Mouse (Mus musculus) lung, embryonic 16.5 days (tissue): ENCODE measurements at regions not wholly inside any gene's neighbourhood (a gene's known extent, or its start where the extent isn't known, plus 50 kb on each side); places are given as distances from the start of the nearest gene placed in this dataset.

Experiments used
- ATAC-seq: fragments of 200-750 bp; cut with Nextera tagmentation; 2 replicates; pipeline ENCODE4 v1.8.0; 2017; ENCODE audit warnings: low read depth, mild to moderate bottlenecking, moderate library complexity
- H3K27ac ChIP-seq: fragments of 300-500 bp; sonication (generic); 2 replicates; pipeline ENCODE4 v1.5.1; 2014; ENCODE audit warnings: mild to moderate bottlenecking, control low read depth, low read length
- H3K27me3 ChIP-seq: fragments of 300-500 bp; sonication (generic); 2 replicates; pipeline ENCODE4 v1.6.1; 2014; ENCODE audit warnings: low read depth, low read length, mixed read lengths; ENCODE audit not compliant: control insufficient read depth, insufficient read depth
- H3K36me3 ChIP-seq: fragments of 300-500 bp; sonication (generic); 2 replicates; pipeline ENCODE4 v1.6.1; 2014; ENCODE audit warnings: low read length; ENCODE audit not compliant: control insufficient read depth, insufficient read depth
- H3K4me1 ChIP-seq: fragments of 300-500 bp; sonication (generic); replicated peaks from 2 replicates; pipeline ENCODE4 v1.6.1; 2014; ENCODE audit warnings: low read length, mixed read lengths; ENCODE audit not compliant: control insufficient read depth, insufficient read depth
- H3K4me2 ChIP-seq: fragments of 300-500 bp; sonication (generic); 2 replicates; pipeline ENCODE4 v1.6.1; 2014; ENCODE audit warnings: low read depth, low read length, control low read depth
- H3K4me3 ChIP-seq: fragments of 300-500 bp; sonication (generic); 2 replicates; pipeline ENCODE4 v1.5.1; 2014; ENCODE audit warnings: mild to moderate bottlenecking, low read length, control low read depth
- H3K9ac ChIP-seq: fragments of 300-500 bp; sonication (generic); 2 replicates; pipeline ENCODE4 v1.6.1; 2014; ENCODE audit warnings: low read length, control low read depth
- H3K9me3 ChIP-seq: fragments of 300-500 bp; sonication (generic); 2 replicates; pipeline ENCODE4 v1.6.1; 2016; ENCODE audit warnings: low read length; ENCODE audit not compliant: control insufficient read depth
- WGBS: fragments of 180-500 bp; shearing (Covaris S2); extraction: QIAGEN DNeasy Blood & Tissue Kit; methylation state at CpG from one replicate; pipeline ENCODE4 v1.1.7; 2014; 5-methylcytosine and 5-hydroxymethylcytosine counted together

DNA sequence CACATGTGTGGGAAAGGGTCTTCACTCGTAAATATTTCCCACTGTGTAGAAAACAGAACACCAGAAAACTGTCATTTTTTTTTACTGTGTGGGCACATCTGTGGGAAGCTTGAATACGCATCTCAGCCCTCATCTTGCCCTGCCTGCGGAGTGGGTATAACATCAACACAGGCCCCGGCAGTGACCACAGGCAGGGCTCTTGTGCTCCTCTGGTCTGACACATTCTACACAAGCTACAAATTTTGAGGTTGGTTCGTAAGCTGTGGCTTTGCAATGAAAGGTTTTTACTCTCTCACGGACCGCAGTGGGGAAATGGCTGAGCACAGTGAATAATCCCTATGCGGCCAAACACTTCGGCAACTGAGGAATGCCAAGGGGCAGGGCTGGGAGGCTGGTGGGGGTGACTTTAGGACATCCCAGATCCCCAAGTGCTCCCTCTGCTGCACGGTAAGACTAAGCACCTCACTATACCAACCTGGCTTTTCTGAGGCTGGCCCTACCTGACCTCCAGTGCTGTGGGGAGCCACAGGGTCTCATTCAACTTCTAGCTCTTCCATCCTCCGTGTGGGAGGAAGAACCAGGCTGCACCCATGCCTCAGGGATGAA is 422.9 kb downstream of the Cd83 start:
- 67% methylated on average over 11 of the region's 11 CpGs for WGBS
- no peaks in the 10 kb centered on the region for H3K36me3 ChIP-seq
- H3K27me3 ChIP-seq, result no peaks in the 10 kb centered on the region
- H3K9me3 ChIP-seq, result no peaks in the 10 kb centered on the region
- no peak overlapping the region for H3K27ac ChIP-seq
- H3K4me2 ChIP-seq, result no peak overlapping the region
- H3K4me3 ChIP-seq, result no peak overlapping the region
- ATAC-seq, result 0 out of 2 replicates have a peak, but pooled peaks have one; percentile 47
- peaks cover 15% of the 10 kb centered on the region for H3K4me1 ChIP-seq
- H3K9ac ChIP-seq, result no peak overlapping the region

DNA sequence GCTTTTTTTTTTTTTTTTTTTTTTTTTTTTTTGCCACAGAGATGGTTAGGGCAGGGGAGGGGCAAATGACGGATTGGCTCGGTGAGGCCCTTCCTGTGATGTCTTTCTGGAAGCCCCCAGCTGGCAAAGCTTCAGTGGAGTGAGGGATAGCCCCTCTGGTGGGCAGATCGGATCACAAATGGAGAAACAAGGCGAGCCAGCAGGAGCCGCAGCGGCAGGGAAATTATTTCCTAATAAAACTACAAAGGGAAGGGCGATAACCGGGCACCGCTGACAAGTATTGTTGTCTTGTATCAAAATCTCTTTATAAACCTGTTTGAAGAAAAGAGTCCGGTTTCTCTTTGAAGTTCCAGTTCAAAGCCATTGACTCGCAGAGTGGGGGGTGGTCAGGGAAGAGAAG is 424.5 kb downstream of the Cd83 start:
- Histone ChIP-seq H3K4me1 (peaks cover 15% of the 10 kb centered on the region), H3K27ac (no peak overlapping the region), H3K4me2 (peak overlapping the region; percentile 39), H3K4me3 (peak overlapping the region; percentile 11; the same call in 1 of the 2 replicates), H3K27me3 (no peaks in the 10 kb centered on the region), H3K9ac (no peak overlapping the region), H3K9me3 (no peaks in the 10 kb centered on the region), H3K36me3 (no peaks in the 10 kb centered on the region)
- WGBS, result 6% methylated on average over 11 of the region's 11 CpGs
- ATAC-seq, result no peak

- Histone ChIP-seq H3K27me3 (no peaks in the 10 kb centered on the region), H3K27ac (no peak overlapping the region), H3K36me3 (no peaks in the 10 kb centered on the region), H3K9ac (no peak overlapping the region), H3K4me2 (no peak overlapping the region), H3K9me3 (no peaks in the 10 kb centered on the region), H3K4me3 (no peak overlapping the region), H3K4me1 (peaks cover 15% of the 10 kb centered on the region)
- no peak for ATAC-seq
- 68% methylated on average over 6 of the region's 6 CpGs for WGBS
Measured at GRCm38 (mm10) chr13:44210123-44210522, 425.5 kb downstream of the Cd83 start.

DNA sequence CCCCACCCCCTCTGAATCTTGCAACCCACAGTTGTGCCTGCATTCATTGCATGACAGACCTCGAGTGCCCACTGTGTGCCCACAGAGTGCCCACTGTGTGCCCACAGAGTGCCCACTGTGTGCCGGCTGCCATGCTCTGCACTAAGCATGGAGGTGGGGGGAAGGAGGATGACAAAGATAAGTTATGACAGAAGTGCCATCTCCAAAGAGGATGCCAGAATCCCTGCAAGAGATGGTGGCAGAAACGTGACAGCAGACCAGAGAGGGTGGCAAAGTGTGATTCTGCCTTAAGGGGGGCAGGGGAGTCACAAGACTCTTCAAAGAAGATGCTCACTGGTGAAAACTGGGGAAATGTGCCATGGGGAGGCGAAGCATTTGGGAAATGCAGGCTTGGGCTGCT is 427.8 kb downstream of the Cd83 start:
- no peak for ATAC-seq
- Histone ChIP-seq H3K27ac (no peak overlapping the region), H3K27me3 (no peaks in the 10 kb centered on the region), H3K4me3 (no peak overlapping the region), H3K36me3 (no peaks in the 10 kb centered on the region), H3K4me2 (no peak overlapping the region), H3K9ac (no peak overlapping the region), H3K9me3 (no peaks in the 10 kb centered on the region), H3K4me1 (peaks cover 12% of the 10 kb centered on the region)
- WGBS, result 77% methylated on average over 4 of the region's 4 CpGs

- no peak overlapping the region for H3K4me3 ChIP-seq
- no peak for ATAC-seq
- H3K4me2 ChIP-seq, result no peak overlapping the region
- H3K27ac ChIP-seq, result no peak overlapping the region
- H3K9ac ChIP-seq, result no peak overlapping the region
- H3K27me3 ChIP-seq, result no peaks in the 10 kb centered on the region
- no peaks in the 10 kb centered on the region for H3K36me3 ChIP-seq
- H3K4me1 ChIP-seq, result peaks cover 12% of the 10 kb centered on the region
- WGBS, result 39% methylated on average over 11 of the region's 11 CpGs
- H3K9me3 ChIP-seq, result no peaks in the 10 kb centered on the region
Measured at GRCm38 (mm10) chr13:44212936-44213335, 428.4 kb downstream of the Cd83 start.

GRCm38 (mm10) chr13:44218266-44218665 is 433.7 kb downstream of the Cd83 start:
- Histone ChIP-seq H3K36me3 (no peaks in the 10 kb centered on the region), H3K9ac (no peak overlapping the region), H3K27me3 (no peaks in the 10 kb centered on the region), H3K4me1 (no peaks in the 10 kb centered on the region), H3K4me2 (no peak overlapping the region), H3K9me3 (no peaks in the 10 kb centered on the region), H3K27ac (no peak overlapping the region), H3K4me3 (no peak overlapping the region)
- WGBS, result 61% methylated on average over 8 of the region's 8 CpGs
- ATAC-seq, result no peak

DNA sequence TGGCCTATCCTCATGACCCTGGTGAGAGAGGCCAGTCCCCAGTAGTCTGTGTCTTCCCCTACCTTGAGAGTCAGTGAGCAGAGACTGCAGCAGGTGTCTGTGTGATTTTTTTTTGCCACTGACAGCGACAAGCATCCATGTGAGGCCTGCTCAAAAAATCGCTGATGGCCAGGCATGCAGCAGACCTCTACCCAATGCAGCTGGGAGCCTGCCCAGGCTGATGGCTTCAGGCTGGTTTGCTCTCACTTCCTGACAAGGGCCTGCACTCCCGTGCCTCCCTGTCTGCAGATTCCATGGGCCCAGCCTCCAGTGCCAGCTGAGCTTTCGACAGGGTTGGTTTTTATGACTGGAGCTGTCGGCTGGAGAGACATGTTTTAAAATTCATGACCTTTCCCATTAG is 437.1 kb downstream of the Cd83 start:
- Histone ChIP-seq H3K27me3 (no peaks in the 10 kb centered on the region), H3K27ac (no peak overlapping the region), H3K4me1 (no peaks in the 10 kb centered on the region), H3K36me3 (no peaks in the 10 kb centered on the region), H3K9me3 (peaks cover 7% of the 10 kb centered on the region; the same call in 1 of the 2 replicates), H3K4me2 (no peak overlapping the region), H3K9ac (no peak overlapping the region), H3K4me3 (no peak overlapping the region)
- no peak for ATAC-seq
- WGBS, result 51% methylated on average over 5 of the region's 5 CpGs

- no peak overlapping the region for H3K4me2 ChIP-seq
- H3K27ac ChIP-seq, result no peak overlapping the region
- no peak overlapping the region for H3K9ac ChIP-seq
- ATAC-seq, result no peak
- no peaks in the 10 kb centered on the region for H3K4me1 ChIP-seq
- peaks cover 7% of the 10 kb centered on the region; the same call in 1 of the 2 replicates for H3K9me3 ChIP-seq
- no peak overlapping the region for H3K4me3 ChIP-seq
- no peaks in the 10 kb centered on the region for H3K36me3 ChIP-seq
- H3K27me3 ChIP-seq, result no peaks in the 10 kb centered on the region
Measured at GRCm38 (mm10) chr13:44222335-44222734, 437.8 kb downstream of the Cd83 start.

DNA sequence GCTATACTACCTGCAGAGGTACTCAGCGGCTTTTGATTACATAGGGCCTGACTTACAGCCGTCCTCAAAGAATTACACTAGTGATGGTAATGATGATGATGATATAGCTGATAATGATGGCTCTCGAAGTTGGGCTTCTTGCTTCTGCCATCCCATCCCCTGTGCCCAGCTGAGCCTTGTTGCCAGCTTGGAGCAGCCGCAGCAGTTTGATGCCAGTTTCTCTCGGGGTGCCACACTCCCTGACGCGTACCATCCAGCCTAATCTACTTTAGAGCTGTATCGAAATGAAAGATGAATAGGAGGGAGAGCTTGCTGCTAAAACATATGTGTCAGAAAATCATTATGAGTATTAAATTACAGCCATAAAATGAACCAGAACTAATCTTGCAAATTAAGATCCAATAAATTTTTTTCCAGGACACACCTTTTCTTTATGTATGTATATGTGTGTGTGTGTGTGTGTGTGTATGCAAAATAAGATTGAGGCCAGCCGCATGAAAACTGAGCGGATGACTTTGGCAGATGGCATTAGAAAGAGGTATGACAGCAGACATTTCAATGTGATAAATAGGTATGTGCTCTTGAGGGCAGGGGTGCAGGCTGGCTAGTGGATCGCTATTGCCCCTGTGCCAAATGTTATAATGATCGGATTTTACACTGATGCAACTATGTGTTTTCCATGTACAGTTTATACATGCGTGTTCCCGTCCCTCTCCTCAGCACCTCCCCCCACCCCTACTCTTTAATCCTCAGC is 443.3 kb downstream of the Cd83 start:
- H3K4me1 ChIP-seq, result peaks cover 5% of the 10 kb centered on the region
- H3K36me3 ChIP-seq, result no peaks in the 10 kb centered on the region
- ATAC-seq, result peak; percentile 18; the same call in 1 of the 2 replicates
- 0 out of 2 replicates have a peak overlapping the region, but pooled peaks have one; percentile 24 for H3K9ac ChIP-seq
- peak overlapping the region; percentile 28 for H3K4me2 ChIP-seq
- no peaks in the 10 kb centered on the region for H3K27me3 ChIP-seq
- peak overlapping the region; percentile 54 for H3K27ac ChIP-seq
- WGBS, result 72% methylated on average over 14 of the region's 14 CpGs
- peaks cover 7% of the 10 kb centered on the region; the same call in 1 of the 2 replicates for H3K9me3 ChIP-seq
- no peak overlapping the region for H3K4me3 ChIP-seq
